Mouse (Mus musculus) heart, embryonic 10.5 days (tissue): ENCODE measurements at regions not wholly inside any gene's neighbourhood (a gene's known extent, or its start where the extent isn't known, plus 50 kb on each side); places are given as distances from the start of the nearest gene placed in this dataset.

Experiments
- DNase-seq: peaks from one replicate; pipeline ENCODE4 v3.0.0-alpha.2; 2017; ENCODE audit warnings: low spot score
- H3K27ac ChIP-seq: fragments of 300-500 bp; sonication (generic); 2 replicates; pipeline ENCODE4 v1.5.1; 2016; ENCODE audit warnings: mild to moderate bottlenecking
- H3K27me3 ChIP-seq: fragments of 300-500 bp; sonication (generic); 2 replicates; pipeline ENCODE4 v1.6.1; 2016; ENCODE audit warnings: mild to moderate bottlenecking; ENCODE audit not compliant: poor library complexity, insufficient read depth, severe bottlenecking
- H3K36me3 ChIP-seq: fragments of 300-500 bp; sonication (generic); 2 replicates; pipeline ENCODE4 v1.6.1; 2016; ENCODE audit warnings: mild to moderate bottlenecking, moderate library complexity
- H3K4me1 ChIP-seq: fragments of 300-500 bp; sonication (generic); 2 replicates; pipeline ENCODE4 v1.6.1; 2016; ENCODE audit warnings: mild to moderate bottlenecking
- H3K4me3 ChIP-seq: fragments of 300-500 bp; sonication (generic); 2 replicates; pipeline ENCODE4 v1.5.1; 2016; ENCODE audit warnings: mild to moderate bottlenecking, moderate library complexity
- H3K9me3 ChIP-seq: fragments of 300-500 bp; sonication (generic); 2 replicates; pipeline ENCODE4 v1.6.1; 2016; ENCODE audit warnings: mild to moderate bottlenecking, moderate library complexity
- WGBS: fragments of 180-500 bp; shearing (Covaris S2); methylation state at CpG from one replicate; pipeline ENCODE4 v1.1.7; 2016; 5-methylcytosine and 5-hydroxymethylcytosine counted together

DNA sequence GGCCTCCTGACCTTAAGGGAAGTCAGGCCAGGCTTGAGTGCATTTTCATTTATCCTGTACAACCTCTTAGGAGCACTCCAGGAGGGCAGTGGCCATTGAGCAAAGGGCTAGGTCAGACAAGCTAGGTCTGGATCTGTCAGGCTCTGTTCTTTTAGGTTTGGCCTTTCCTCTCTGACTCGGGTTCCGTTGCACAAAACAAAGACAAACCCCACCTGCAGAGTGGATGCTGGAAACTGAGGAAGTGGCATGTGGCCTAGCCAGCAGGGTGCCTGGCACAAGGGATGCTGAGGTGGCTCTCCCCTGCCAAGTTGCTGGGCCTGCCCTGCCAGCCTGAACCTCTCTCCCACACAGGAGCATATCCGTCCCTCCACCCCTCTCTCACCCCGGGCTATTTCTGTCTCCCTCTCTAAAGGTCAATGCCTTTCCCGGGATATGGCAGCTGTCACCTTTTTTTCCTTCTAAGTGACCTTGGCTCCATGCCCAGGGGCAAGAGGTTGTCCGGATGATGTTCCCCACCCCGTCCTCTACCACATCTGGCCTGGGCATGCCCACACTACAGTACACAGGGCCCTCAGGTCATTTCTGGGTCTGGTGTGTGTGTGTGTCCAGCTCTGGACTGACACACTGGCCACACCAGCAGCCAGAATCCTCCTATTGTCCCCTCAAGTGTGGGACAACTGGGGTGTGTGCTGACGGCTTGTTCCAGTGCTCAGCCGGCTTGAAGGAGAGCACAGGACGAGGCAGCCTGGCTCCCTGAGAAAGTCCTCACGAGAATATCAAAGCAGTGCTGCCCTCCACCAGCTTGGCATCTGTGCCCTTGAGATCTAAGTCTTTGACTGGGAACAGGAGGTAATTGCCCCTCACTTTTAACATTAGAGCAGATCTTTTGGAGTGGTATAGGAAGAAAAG, 67.6 kb downstream of the Irf2bpl start:
- peaks cover 61% of the 10 kb centered on the region for H3K4me1 ChIP-seq
- H3K4me3 ChIP-seq = peak overlapping the region; percentile 29; the same call in 1 of the 2 replicates
- no peaks in the 10 kb centered on the region for H3K36me3 ChIP-seq
- no peaks in the 10 kb centered on the region for H3K9me3 ChIP-seq
- no peak for DNase-seq
- WGBS = 18% methylated on average over 11 of the region's 11 CpGs
- H3K27me3 ChIP-seq = no peaks in the 10 kb centered on the region
- H3K27ac ChIP-seq = peak overlapping the region; percentile 92

DNA sequence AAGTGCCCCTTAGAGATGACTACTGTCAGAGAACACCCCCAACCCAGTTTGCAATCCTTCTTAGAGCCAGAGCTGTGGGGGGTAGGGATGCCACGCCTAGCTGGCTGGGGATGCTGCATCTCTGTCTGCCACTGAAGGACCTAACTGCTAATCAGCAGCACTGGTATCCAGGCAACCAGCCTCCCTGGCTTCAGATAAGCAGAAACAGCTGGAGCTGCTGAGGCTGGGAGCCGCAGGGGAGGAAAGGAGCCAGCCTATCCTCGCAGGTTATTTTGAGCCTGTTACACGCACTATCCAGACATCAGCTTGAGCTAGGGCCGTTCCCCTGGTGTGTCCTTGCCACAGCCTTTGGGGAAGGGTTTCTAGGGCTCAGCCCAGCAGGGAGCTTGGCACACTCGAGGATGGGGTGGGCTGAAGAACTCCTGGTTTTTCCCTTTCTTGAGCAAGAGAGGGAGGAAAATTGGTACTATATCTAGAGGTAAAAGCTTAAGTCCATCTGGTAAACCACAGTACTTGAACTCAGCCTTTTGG, 68.4 kb downstream of the Irf2bpl start:
- peak; percentile 94 for DNase-seq
- H3K9me3 ChIP-seq = no peaks in the 10 kb centered on the region
- peak overlapping the region; percentile 29; the same call in 1 of the 2 replicates for H3K4me3 ChIP-seq
- H3K4me1 ChIP-seq = peaks cover 61% of the 10 kb centered on the region
- H3K27ac ChIP-seq = peak overlapping the region; percentile 92
- H3K36me3 ChIP-seq = no peaks in the 10 kb centered on the region
- H3K27me3 ChIP-seq = no peaks in the 10 kb centered on the region
- WGBS = under 1% methylated on average over 6 of the region's 6 CpGs

DNA sequence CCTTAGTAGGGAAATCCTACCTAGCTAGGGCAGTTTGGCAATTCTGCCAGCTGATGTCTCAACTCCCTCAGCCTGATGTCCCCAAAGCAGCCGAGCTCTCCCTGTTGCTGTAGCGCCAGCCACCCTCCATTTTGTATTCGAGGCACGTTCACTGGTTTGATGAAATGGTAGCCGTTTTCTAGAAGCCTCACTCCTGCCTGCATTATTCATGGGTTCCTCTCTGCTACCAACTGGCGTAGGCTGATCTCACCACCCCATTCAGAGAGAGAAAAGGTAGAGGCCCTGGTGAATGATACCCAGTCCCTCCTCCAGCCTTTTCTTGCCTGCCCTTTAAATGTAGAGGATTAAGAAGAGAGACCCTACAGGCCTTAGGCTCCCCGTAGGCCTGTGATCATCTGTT, 69.9 kb downstream of the Irf2bpl start:
- no peaks in the 10 kb centered on the region for H3K36me3 ChIP-seq
- peak overlapping the region; percentile 43; the same call in 1 of the 2 replicates for H3K27ac ChIP-seq
- no peak overlapping the region for H3K4me3 ChIP-seq
- peaks cover 75% of the 10 kb centered on the region for H3K4me1 ChIP-seq
- WGBS = 81% methylated on average over 7 of the region's 7 CpGs
- H3K27me3 ChIP-seq = no peaks in the 10 kb centered on the region
- H3K9me3 ChIP-seq = no peaks in the 10 kb centered on the region
- no peak for DNase-seq
